In the genomic region with DNA sequence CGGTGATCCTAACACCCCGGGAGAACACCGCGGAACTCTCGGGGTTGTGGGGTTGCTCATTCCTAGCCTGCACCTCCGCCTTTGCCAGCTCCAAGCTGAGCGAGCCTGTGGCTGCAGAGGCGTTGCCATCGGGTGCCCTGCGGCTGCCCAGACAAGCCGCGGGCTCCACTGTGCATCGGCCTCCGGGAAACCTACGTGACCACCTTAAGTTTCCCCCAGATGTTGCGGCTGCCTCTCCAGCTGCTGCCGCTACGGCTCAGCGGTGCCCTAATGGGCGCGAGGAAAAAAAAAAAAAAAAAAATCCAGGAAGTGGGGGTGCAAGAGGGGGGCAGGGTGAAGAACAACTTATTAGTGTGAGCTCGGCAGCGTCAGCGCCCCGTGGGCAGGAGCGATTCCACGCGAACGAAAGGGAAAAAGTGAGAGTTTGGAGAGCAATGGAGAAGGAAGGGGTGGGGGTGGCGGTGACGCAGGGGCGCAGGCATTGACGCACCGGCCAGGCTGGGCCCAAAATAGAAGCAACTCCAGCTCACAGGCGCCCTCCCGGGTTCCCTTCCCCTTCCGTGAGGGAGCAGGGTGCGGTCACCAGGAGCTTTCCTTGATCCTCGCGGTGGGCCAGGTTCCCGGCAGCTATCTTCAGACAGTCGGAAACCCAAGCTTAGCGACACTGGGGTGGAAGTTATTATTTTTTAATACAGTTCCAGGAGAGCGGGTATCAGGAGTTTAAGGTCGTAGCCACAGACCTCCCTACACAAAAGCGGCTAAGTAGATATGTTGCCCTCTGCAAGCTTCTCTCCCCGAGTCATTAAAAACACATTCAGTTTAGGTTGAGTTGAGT, we compare ENCODE assay signal across 8 mouse cellular contexts. TPM values are rescaled to one million over a fixed set of nuclear protein-coding genes. Genes with fewer than 3 reads are reported as not detected.
DNase-seq lines count a peak whose midpoint lies in the region; ATAC-seq and TF ChIP-seq lines count a peak whose summit lies in the region.

No protein-coding gene starts in this region.

- under 1% methylated on average over 47 of the region's 47 CpGs for WGBS in cerebellum, adult 2 months

- peak overlapping the region; percentile 80 for H3K27ac ChIP-seq in cerebellum, adult 2 months (ENCODE audit: insufficient read depth, low read length)

- peak; percentile 61; the same call in 1 of the 2 replicates for TF ChIP-seq POLR2A in cerebellum, adult 2 months (IDR thresholded peaks at IDR 0.05; ENCODE audit: borderline replicate concordance, insufficient read depth, low read length)

- H3K27me3 ChIP-seq in cerebellum, adult 2 months (ENCODE audit: control insufficient read depth, insufficient read depth, low read length): no peaks in the 10 kb centered on the region

- TF ChIP-seq CTCF in cerebellum, adult 2 months (IDR thresholded peaks at IDR 0.05; ENCODE audit: borderline replicate concordance, insufficient read depth, low read depth, low read length): no peak; the same call in 1 of the 2 replicates

- peak overlapping the region; percentile 67 for H3K4me3 ChIP-seq in cerebellum, adult 2 months (replicated peaks; ENCODE audit: insufficient read depth, low read depth, low read length)

- DNase-seq in NIH3T3 (ENCODE audit: low read depth): peak; percentile 94
- peak; percentile 89 to 91 for DNase-seq in cerebellum, adult 2 months
- peak; percentile 67 for DNase-seq in forelimb bud, embryonic 11.5 days (ENCODE audit: low read depth, low spot score)
- peak; percentile 74 for DNase-seq in layer of hippocampus, adult 9-11 months
- peak; percentile 88 for DNase-seq in lung, postnatal 14 days
- peak; percentile 78 for DNase-seq in ovary, postnatal 36 days (ENCODE audit: low spot score)
- peak; percentile 81 for DNase-seq in urinary bladder, postnatal 14 days (ENCODE audit: low spot score)

- ATAC-seq in hematopoietic stem cell, adult 5-6 weeks (replicated peaks in 1 of 2; ENCODE audit: insufficient read depth in 1 of 2, low FRiP score in 2 of 2, low TSS enrichment in 1 of 2, low read depth in 1 of 2, poor library complexity in 2 of 2, severe bottlenecking in 2 of 2): peak; percentile 58 to 61

- H3K4me1 ChIP-seq in cerebellum, adult 2 months (ENCODE audit: control insufficient read depth, insufficient read depth, low read length): no peaks in the 10 kb centered on the region

RNA-seq across cellular contexts. Expression of a gene that starts 7.2 kb away (rescaled TPM):
- polyA plus RNA-seq in cerebellum, adult 2 months (2012; rRNA removed): 4.4 and 4.8 TPM in 2 replicates
- 16.7 and 28.8 TPM in 2 replicates for total RNA-seq in hematopoietic stem cell, adult 5-6 weeks (2017)

Comparison
In these comparisons a context has a peak if more than half of its experiments do, and no peak if none do; other contexts are left out.
1. Peak in every context shown above with its lines: DNase-seq, ATAC-seq, H3K4me3 ChIP-seq and H3K27ac ChIP-seq.